23 mouse cellular contexts compared by ENCODE assay signal in the genomic region with DNA sequence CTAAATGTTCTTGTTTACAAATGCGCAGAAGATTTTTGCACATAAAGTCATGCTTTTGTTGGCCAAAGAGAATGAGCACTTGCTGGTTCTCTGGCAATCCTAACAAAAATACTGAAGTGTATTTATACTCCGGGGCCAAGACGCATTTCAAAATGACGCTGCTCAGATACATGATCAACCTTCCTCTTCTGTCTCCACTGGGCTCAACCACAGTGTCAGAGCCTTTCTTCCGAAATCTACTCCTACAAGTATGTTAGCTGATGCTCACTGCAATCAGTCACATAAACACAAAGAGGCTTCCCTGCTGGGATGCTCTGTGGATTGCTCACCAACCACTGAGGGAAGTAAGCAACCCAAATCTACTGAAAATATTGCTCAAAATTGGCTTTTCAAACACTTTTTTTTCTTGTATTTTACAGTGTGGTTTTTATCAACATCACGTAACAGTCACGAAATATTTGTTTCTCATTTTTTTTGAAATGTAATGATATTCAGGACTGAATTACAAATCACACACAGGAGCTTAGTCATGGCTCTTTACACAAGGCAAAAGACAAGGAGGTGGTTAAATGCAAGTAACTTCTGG.
"Had no signal": no experiment of that assay in that cellular context is flagged by ENCODE, and none has a peak within 500 bp of the region (broad histone marks: within the 10 kb centered on the region; RNA-seq: fewer than 3 reads in every experiment).

No protein-coding gene starts in this region.

- ATAC-seq: intestine, embryonic 15.5 days; liver, postnatal 0 days; midbrain, embryonic 15.5 days had no signal

- H3K9me3 ChIP-seq: intestine, embryonic 15.5 days; kidney, embryonic 15.5 days; limb, embryonic 12.5 days; limb, embryonic 15.5 days; lung, embryonic 15.5 days; midbrain, embryonic 12.5 days; midbrain, embryonic 15.5 days; stomach, embryonic 15.5 days had no signal

- H3K36me3 ChIP-seq: intestine, embryonic 15.5 days; kidney, embryonic 15.5 days; limb, embryonic 12.5 days; limb, embryonic 15.5 days; lung, embryonic 15.5 days; midbrain, embryonic 12.5 days; midbrain, embryonic 15.5 days; stomach, embryonic 15.5 days had no signal

- H3K4me2 ChIP-seq: intestine, embryonic 15.5 days; kidney, embryonic 15.5 days; limb, embryonic 12.5 days; limb, embryonic 15.5 days; liver, embryonic 11.5 days; lung, embryonic 15.5 days; midbrain, embryonic 12.5 days; midbrain, embryonic 15.5 days; stomach, embryonic 15.5 days had no signal

- H3K9ac ChIP-seq: intestine, embryonic 15.5 days; kidney, embryonic 15.5 days; limb, embryonic 12.5 days; limb, embryonic 15.5 days; liver, embryonic 14.5 days; liver, postnatal 0 days; lung, embryonic 15.5 days; midbrain, embryonic 12.5 days; midbrain, embryonic 15.5 days; stomach, embryonic 15.5 days had no signal

- H3K27me3 ChIP-seq: intestine, embryonic 15.5 days; kidney, embryonic 15.5 days; limb, embryonic 12.5 days; limb, embryonic 15.5 days; lung, embryonic 15.5 days; midbrain, embryonic 12.5 days; midbrain, embryonic 15.5 days; stomach, embryonic 15.5 days had no signal

- H3K4me1 ChIP-seq: intestine, embryonic 15.5 days; kidney, embryonic 15.5 days; limb, embryonic 15.5 days; lung, embryonic 15.5 days; midbrain, embryonic 12.5 days; midbrain, embryonic 15.5 days; stomach, embryonic 15.5 days had no signal

- H3K27ac ChIP-seq: intestine, embryonic 15.5 days; kidney, embryonic 15.5 days; left cerebral cortex, adult 2 months; limb, embryonic 12.5 days; limb, embryonic 15.5 days; liver, embryonic 14.5 days; lung, embryonic 15.5 days; midbrain, embryonic 12.5 days; midbrain, embryonic 15.5 days had no signal

- DNase-seq: kidney, adult 11 months; kidney, adult 8-10 months; kidney, postnatal 10 days; kidney, postnatal 36 days; layer of hippocampus, postnatal 36 days; liver, postnatal 0 days; lung, postnatal 14 days; lung, postnatal 4 days; right cerebral cortex, postnatal 25 days; spleen, adult 18-20 months; thymus, adult 2 months; thymus, postnatal 25 days had no signal

- H3K4me3 ChIP-seq: intestine, embryonic 15.5 days; kidney, embryonic 15.5 days; left cerebral cortex, adult 2 months; limb, embryonic 12.5 days; limb, embryonic 15.5 days; lung, embryonic 15.5 days; midbrain, embryonic 12.5 days; midbrain, embryonic 15.5 days; stomach, embryonic 15.5 days had no signal
